Mouse (Mus musculus): ENCODE results near the gene Rrnad1.
"Not testable (repeated sequence)": the region's sequence is repeated elsewhere in the genome, so short reads cannot be mapped to it uniquely, and the experiment has no call there.

DNA sequence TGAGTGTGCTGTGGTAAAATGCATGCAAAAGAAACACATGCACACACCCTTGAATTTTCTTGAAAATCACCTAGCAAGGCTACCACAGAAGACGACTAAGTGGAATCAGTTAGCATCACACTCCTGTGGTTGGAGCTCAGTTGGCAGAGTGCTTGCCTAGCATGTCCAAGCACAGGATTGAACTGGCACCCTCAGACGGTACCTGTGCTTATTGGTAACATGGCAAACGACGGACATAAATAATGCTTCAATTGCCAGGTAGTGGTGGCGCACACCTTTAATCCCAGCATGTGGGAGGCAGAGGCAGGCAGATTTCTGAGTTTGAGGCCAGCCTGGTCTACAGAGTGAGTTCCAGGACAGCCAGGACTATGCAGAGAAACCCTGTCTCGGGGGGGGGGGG, 28.6 kb downstream of the Rrnad1 start:
- not testable (repeated sequence) for TF ChIP-seq GATA1, TAL1 (IDR thresholded peaks at IDR 0.05; ENCODE audit: low read length)

Measured in erythroblast, embryonic 14.5 days (primary cell).